Mouse (Mus musculus): ENCODE measurements around the gene Dab1.

DNA sequence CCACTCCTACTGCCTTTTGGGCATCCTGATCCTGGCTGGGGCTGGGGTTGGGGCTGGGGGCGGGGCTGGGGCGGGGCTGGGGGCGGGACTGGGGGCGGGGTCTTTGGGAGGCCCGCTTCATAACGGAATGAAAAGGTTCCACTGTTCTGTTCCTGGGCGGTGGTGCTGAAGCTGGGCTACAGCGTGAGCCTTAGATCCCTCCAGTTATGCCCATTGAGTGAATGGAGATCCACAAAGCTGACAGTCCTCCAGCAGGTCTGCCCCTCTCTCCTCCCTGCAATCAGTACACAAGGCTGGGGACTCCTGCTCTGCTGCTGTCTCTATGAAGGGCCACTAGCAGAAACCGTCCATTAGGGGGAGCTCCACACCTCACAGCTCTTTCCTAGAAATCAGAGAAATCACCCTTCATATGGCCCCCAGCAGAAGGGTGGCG, 895.4 kb downstream of the Dab1 start:
- TF ChIP-seq CTCF (IDR thresholded peaks at IDR 0.05; ENCODE audit: low read depth) (peak; percentile 69), EP300 (IDR thresholded peaks at IDR 0.05; ENCODE audit: low read depth) (no peak)
